Mouse (Mus musculus) lung, postnatal 0 days (tissue): ENCODE data around the gene Supt3.

Source experiments
- CTCF ChIP-seq: IDR thresholded peaks from 2 replicates; pipeline ENCODE4 v1.5.1; 2016; ENCODE audit warnings: antibody characterized with exemption, mild to moderate bottlenecking
- EP300 ChIP-seq: IDR thresholded peaks from 2 replicates; pipeline ENCODE4 v1.6.1; 2016; ENCODE audit warnings: antibody characterized with exemption, mild to moderate bottlenecking, control low read depth

DNA sequence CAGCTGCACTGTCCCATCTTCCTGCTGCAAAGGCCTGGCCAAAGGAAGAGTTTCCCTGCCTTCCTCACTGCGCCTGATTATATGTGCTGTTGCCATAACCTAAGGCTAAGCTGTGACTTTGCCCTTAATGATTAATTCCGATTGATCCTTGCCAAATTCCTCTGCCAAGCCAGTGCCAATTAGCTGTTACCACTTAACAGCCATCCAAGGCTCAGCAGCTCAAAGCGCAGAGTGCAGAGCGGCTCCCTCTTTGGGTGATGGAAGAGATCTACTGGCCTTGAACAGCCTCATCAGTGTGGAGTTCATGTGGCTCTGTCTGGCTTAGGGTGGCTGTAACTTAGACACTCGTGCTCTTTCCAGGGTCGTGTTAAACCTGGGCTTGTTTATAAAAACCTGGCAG is 366.1 kb downstream of the Supt3 start:
- TF ChIP-seq EP300: no peak
- TF ChIP-seq CTCF: no peak
